Mouse (Mus musculus) spleen, adult 2 months (tissue): ENCODE results near the gene Zfhx2. TPM values are rescaled to one million over a fixed set of nuclear protein-coding genes. Genes with fewer than 3 reads are reported as not detected.

Experiments
- DNase-seq, 2 experiments: peaks; one replicate each; pipeline versions ENCODE4 v3.0.0 to v3.0.0-alpha.2; 2012 to 2021; ENCODE audit warnings: low spot score in 2 of 2, low read depth in 1 of 2
- H3K27ac ChIP-seq: fragments of 200-500 bp; 2 replicates; pipeline ENCODE4 v1.5.1; 2012; ENCODE audit warnings: low read length, inconsistent platforms; ENCODE audit not compliant: insufficient read depth
- H3K27me3 ChIP-seq: fragments of 200-500 bp; 2 replicates; pipeline ENCODE4 v1.6.1; 2012; ENCODE audit warnings: mild to moderate bottlenecking, moderate library complexity, low read length, inconsistent platforms; ENCODE audit not compliant: control insufficient read depth, insufficient read depth
- H3K36me3 ChIP-seq: fragments of 200-500 bp; 2 replicates; pipeline ENCODE4 v1.6.1; 2012; ENCODE audit warnings: mild to moderate bottlenecking, low read length, inconsistent platforms; ENCODE audit not compliant: control insufficient read depth, insufficient read depth
- H3K4me1 ChIP-seq: fragments of 200-500 bp; 2 replicates; pipeline ENCODE4 v1.6.1; 2011; ENCODE audit warnings: inconsistent platforms; ENCODE audit not compliant: control insufficient read depth, insufficient read depth, insufficient read length
- H3K4me3 ChIP-seq: fragments of 200-500 bp; 2 replicates; pipeline ENCODE4 v1.5.1; 2011; ENCODE audit warnings: mild to moderate bottlenecking, inconsistent platforms; ENCODE audit not compliant: insufficient read depth, insufficient read length; ENCODE audit errors: extremely low read depth
- CTCF ChIP-seq: fragments of 200-500 bp; IDR thresholded peaks from 2 replicates; pipeline ENCODE4 v1.5.1; 2011; ENCODE audit warnings: mild to moderate bottlenecking, inconsistent platforms; ENCODE audit not compliant: insufficient read depth, insufficient read length, insufficient replicate concordance; ENCODE audit errors: extremely low read depth
- POLR2A ChIP-seq: fragments of 200-500 bp; IDR thresholded peaks from 2 replicates; pipeline ENCODE4 v1.6.1; 2011; ENCODE audit warnings: low read depth, low read length, inconsistent platforms
- whole genome bisulfite sequencing: fragments of 180-500 bp; shearing (Covaris S2); methylation state at CpG from one replicate; pipeline ENCODE4 v1.1.7; 2018; 5-methylcytosine and 5-hydroxymethylcytosine counted together
- polyA plus RNA-seq: library from polyadenylated mRNA; depleted of rRNA; stranded (reverse); fragments of >200 nt; gene quantifications from 2 replicates; pipeline ENCODE4 v1.2.3, GENCODE M21; 2012

Gene Zfhx2
- polyA plus RNA-seq, 1 experiment, result 4.2 TPM

DNA sequence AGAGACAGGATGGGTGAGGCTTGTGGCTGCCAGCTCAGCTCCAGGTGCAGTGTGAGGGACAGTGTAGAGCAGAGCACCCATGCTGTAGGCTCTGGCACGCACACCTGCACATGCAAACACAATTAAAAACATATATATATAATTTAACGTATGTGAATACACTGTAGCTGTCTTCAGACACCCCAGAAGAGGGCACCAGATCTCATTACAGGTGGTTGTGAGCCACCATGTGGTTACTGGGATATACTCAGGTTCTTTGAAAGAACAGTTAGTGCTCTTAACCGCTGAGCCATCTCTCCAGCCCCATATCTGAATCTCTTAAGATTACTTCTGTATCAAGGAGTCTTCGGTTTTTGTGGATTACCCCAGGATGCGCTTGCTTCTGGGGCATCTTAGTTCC is 66.6 kb downstream of the Zfhx2 start:
- WGBS, result 83% methylated on average over 5 of the region's 5 CpGs
- no peak overlapping the region for H3K4me3 ChIP-seq
- H3K27me3 ChIP-seq, result no peaks in the 10 kb centered on the region
- H3K36me3 ChIP-seq, result peaks cover 34% of the 10 kb centered on the region
- H3K4me1 ChIP-seq, result no peaks in the 10 kb centered on the region
- H3K27ac ChIP-seq, result no peak overlapping the region
- TF ChIP-seq POLR2A (no peak), CTCF (no peak)
- no peak for DNase-seq

DNA sequence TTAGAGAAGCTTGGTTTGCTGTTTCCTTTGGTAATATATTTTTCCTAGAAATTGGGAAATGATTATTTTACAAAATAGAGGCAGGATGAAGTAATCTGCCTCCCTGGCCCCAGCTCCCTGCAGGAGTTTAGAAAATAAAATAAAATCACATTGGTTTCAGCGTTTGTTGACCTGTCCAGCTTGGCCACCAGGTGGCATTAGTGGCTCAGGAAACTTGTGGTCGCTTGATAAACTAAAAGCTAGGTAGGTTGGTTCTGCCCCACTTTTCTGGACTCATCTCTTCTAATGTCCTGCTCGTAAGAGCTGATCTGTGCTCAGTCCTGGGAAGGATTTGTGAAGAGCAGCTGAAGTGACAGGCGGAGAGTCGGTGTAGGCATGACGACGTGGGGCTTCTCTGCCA is 67.9 kb downstream of the Zfhx2 start:
- peak; percentile 17 to 33 for DNase-seq
- Histone ChIP-seq H3K4me1 (no peaks in the 10 kb centered on the region), H3K4me3 (no peak overlapping the region), H3K27ac (no peak overlapping the region), H3K36me3 (peaks cover 38% of the 10 kb centered on the region), H3K27me3 (no peaks in the 10 kb centered on the region)
- TF ChIP-seq CTCF, result peak; percentile 31; the same call in 1 of the 2 replicates
- no peak for TF ChIP-seq POLR2A
- WGBS, result 76% methylated on average over 7 of the region's 7 CpGs

- TF ChIP-seq POLR2A (no peak), CTCF (no peak)
- WGBS, result 90% methylated on average over 15 of the region's 15 CpGs
- Histone ChIP-seq H3K4me3 (no peak overlapping the region), H3K27me3 (no peaks in the 10 kb centered on the region), H3K27ac (no peak overlapping the region), H3K4me1 (no peaks in the 10 kb centered on the region), H3K36me3 (peaks cover 38% of the 10 kb centered on the region)
- no peak for DNase-seq
Observed at GRCm38 (mm10) chr14:55023011-55023410, 69.1 kb downstream of the Zfhx2 start.

GRCm38 (mm10) chr14:55020394-55020793 is 71.7 kb downstream of the Zfhx2 start:
- Histone ChIP-seq H3K27me3 (no peaks in the 10 kb centered on the region), H3K27ac (no peak overlapping the region), H3K4me3 (no peak overlapping the region), H3K4me1 (no peaks in the 10 kb centered on the region), H3K36me3 (peaks cover 43% of the 10 kb centered on the region)
- TF ChIP-seq CTCF (no peak), POLR2A (no peak)
- 94% methylated on average over 9 of the region's 9 CpGs for WGBS
- no peak for DNase-seq

DNA sequence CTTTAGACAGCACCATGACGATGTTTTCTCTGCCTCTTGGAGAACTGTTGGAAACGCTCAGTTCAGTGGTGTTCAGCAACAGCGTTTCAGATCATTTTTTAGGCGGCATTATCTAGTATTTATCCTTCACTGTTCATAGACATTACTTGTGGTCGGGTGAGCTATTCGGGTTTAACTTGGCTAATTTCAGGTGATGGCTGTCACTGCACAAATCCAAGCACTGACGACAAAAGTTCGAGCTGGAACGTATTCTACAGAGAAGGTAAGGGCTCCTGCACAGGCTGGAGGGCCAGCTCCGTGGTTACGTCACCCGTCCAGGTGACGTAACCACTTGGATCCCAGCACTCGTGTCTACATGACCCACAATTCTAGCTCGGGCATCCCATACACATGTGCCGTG is 75.2 kb downstream of the Zfhx2 start:
- no peak for TF ChIP-seq POLR2A
- no peak for TF ChIP-seq CTCF
- WGBS, result 93% methylated on average over 16 of the region's 16 CpGs
- DNase-seq, result no peak
- Histone ChIP-seq H3K4me1 (no peaks in the 10 kb centered on the region), H3K27ac (no peak overlapping the region), H3K4me3 (no peak overlapping the region), H3K36me3 (peaks cover 21% of the 10 kb centered on the region), H3K27me3 (no peaks in the 10 kb centered on the region)

DNA sequence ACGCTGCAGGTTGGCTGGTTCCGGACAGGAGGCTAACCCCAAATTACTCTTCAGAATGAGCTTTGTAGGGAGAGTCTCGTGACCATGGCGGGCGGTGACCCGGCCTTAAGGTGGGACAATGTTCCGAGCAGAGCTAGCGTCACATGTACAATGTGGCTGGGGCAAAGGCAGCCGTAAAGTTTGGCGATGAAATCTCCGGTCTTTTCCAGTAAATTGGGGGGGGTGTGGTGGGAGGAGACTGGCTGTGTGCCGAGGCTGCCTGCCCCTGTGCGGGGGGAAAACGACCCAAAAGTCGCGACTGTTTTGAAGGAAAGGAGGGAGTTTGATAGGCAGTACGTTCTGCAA is 76.4 kb downstream of the Zfhx2 start:
- no peak for DNase-seq
- no peak for TF ChIP-seq POLR2A
- TF ChIP-seq CTCF, result no peak
- WGBS, result 1% methylated on average over 17 of the region's 17 CpGs
- peak overlapping the region; percentile 96 for H3K4me3 ChIP-seq
- H3K27me3 ChIP-seq, result no peaks in the 10 kb centered on the region
- H3K27ac ChIP-seq, result peak overlapping the region; percentile 79
- H3K36me3 ChIP-seq, result peaks cover 10% of the 10 kb centered on the region
- H3K4me1 ChIP-seq, result no peaks in the 10 kb centered on the region

DNA sequence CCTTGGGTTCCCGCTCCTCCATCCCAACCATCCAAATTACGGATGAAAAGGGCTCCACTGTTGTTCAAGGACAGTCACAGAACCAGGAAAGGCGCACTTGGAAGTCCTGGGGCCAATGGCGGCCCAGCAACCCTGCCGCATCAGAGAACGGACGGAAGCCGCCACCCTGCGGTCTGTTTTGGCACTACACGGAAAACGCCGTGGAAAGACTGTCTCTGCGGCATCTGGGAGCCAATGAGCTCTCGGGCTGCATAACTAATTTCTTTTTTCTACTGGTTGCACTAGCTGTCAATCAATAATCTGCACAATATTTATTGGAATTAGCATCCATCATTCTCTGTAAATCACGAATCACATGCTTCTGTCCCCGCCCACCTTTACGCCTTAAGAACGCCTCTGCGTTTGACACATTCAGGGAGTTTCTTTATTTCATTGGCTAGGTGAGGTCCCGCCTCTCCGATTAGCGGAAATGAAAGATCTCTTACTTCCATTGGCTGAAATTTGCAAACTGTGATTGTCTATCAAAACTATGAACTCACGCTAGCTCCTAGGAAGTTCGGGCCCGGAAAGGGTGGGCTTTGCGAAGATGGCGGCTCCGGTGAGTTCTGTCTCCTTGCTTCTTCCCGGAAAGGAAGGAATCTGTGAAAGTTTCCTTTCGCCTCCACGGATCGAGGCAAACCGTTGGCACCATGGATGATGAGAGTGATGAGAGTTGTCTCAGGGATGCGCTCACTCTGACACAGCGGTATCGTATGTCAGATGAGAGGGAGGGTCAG is 76.9 kb downstream of the Zfhx2 start, which contains the start of gene Ngdn:
Gene Ngdn (plus strand): TSS at position 464 of the 776 bp plus-strand sequence.
- Histone ChIP-seq H3K36me3 (peaks cover 6% of the 10 kb centered on the region), H3K27ac (peak within 1 kb of the TSS; percentile 90), H3K4me1 (no peaks in the 10 kb centered on the region), H3K27me3 (no peaks in the 10 kb centered on the region), H3K4me3 (peak within 1 kb of the TSS; percentile 96)
- WGBS, result under 1% methylated on average over 36 of the region's 36 CpGs
- peak; percentile 97 to 100 for DNase-seq
- TF ChIP-seq POLR2A (peak; percentile 89), CTCF (peak; percentile 81)

- Histone ChIP-seq H3K36me3 (peaks cover 5% of the 10 kb centered on the region), H3K27me3 (no peaks in the 10 kb centered on the region), H3K4me1 (no peaks in the 10 kb centered on the region), H3K4me3 (peak overlapping the region; percentile 78), H3K27ac (peak overlapping the region; percentile 90)
- 1% methylated on average over 27 of the region's 27 CpGs for WGBS
- peak in 1 of 2 experiments; percentile 5 for DNase-seq
- TF ChIP-seq POLR2A (no peak), CTCF (no peak)
Observed at GRCm38 (mm10) chr14:55014591-55014990, 77.5 kb downstream of the Zfhx2 start.
